Mouse (Mus musculus) erythroid progenitor cell, adult 5-6 weeks (primary cell): ENCODE measurements around the gene Dhrs7. TPM values are rescaled to one million over a fixed set of nuclear protein-coding genes. Genes with fewer than 3 reads are reported as not detected.

Experiments used
- ATAC-seq: replicated peaks from 2 replicates; pipeline ENCODE4 v1.8.0; 2016; ENCODE audit warnings: moderate number of reproducible peaks, mild to moderate bottlenecking, moderate TSS enrichment, inconsistent platforms; ENCODE audit not compliant: poor library complexity, low FRiP score, severe bottlenecking
- total RNA-seq, 2 experiments: library from RNA; stranded (forward) in 1 of 2; stranded (reverse) in 1 of 2; fragments of 150-400 nt in 1 of 2; fragments of 186-747, 209-891 nt in 1 of 2; gene quantifications; 2 replicates each; pipeline versions ENCODE4 v1.2.3 to v1.2.4; 2015 to 2017; ENCODE audit warnings: low replicate concordance in 2 of 2

Dhrs7 gene
- total RNA-seq, 2 experiments from 2014 or later = 8.8 to 10.5 TPM

DNA sequence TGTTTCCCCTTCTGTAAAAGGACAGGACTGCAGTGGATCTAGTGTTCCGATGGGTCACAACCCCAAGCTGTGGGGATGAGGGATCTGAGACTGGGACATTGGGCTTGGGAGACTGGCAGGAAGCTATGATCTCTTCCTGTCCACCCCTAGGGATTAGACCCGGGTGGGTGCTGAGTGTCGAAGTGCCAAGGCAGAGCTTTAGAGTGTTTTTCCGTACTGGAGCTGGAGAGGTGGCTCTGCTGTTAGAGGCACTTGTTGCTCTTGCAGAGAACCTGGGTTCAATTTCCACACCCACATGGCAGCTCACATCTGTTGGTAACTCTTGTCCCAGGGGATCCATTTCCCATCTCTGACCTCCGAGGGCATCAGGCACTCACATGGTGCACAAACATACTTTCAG is 1.3 kb upstream of the Dhrs7 start:
- ATAC-seq = no peak

DNA sequence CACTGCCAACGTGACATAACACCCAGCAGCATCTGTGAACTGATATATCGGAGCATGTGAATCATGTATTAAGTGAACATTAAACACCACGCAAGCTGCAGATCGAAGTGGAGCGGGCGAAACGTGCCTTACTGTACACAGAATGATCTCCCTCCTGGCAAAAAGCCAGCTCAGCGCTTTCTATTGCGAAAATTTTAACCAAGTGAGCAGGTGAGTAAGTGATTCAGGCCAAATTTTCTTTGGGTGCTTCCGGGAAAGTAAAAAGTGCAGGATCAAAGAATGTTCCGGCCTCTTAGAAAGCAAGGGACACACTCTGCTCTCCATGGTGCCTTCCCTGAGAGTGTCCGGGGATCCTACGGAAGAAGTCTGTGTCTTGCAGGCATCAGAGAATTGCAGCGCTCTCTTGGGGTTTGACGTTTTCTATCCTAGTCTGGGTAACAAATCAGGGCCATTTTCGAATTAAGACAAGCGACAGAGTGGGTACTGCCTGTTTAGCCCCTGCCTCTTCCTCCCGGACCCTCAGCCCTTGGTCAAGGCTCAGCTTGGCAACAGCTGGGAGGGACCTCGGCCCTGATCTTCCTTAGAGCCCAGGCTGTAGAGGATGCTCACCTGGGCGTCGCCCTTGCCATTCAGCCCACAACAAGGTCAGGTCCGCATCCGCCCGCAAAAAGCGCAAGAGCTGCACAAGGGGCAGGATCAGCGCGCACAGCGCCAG is 532 bp downstream of the Dhrs7 start:
- ATAC-seq = peak; percentile 34; the same call in 1 of the 2 replicates

DNA sequence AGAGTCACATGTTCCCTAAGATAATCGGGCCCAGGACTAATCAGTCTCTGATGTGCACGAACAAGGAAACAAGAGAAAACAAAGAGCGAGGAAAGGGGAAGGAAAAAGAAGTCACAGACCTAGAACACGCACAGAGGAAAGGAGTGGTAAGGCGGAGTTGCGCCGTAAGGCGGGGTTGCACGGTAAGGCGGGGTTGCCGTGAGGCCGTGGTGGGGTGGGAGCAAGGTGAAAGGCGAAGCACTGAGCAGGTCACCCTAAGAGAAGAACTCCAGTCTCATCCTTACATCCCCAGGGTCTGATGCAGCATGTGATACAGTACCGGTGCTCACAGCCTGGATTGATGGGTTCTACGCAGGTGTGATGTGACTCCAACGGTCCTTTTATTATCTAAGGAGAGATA is 8.9 kb downstream of the Dhrs7 start:
- no peak for ATAC-seq

DNA sequence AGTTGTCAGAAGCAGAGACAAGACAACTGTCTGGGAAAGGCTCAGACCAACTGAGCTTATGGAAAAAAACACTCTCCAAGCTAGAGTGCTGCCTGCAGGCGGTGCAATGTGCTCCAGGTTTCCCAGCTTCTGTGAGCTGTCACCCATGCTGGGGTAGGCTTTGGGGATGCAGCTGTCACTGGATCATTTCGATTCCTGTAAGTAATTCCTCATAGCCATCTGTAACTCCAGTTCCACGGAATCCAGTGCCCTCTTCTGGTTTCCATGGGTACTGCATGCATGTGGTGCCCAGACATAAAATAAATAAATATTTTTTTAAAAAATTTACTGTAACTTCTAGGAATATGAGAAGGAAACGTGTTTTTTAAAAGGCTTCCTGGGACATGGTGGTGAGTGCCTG is 10.0 kb downstream of the Dhrs7 start:
- ATAC-seq = no peak

DNA sequence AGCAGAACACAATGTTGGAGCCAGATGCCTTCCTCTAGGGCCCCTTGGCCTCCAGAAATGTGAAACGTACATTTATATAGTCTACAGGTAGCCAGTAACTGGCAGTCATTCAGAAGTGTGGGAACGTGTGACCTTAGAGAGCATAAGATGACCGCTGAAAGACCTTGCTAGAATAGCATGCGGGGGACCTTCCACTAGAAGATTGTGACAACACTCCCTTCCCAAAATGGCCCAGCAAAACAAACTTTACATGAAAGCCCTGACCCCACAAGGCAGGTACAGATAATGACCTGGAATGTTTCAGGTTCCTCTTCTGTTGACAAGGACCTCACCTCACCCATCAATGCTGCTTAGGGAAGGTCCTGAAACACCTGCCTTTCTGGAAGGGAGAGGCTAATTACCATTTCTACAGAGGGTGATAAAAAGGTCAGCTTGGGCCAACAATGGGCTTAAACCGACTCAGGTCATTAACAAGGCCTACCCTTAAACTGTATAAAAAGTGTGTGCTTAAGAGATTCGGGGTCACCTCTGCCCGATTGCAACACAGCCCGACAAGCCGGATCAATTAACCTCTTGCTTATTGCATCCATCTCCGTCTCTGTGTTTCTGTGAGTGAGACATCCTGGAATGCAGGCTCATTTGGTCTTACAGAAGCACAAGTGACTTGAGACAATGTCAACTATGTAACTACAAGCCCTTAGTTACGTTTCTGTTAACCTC is 14.9 kb downstream of the Dhrs7 start, which contains the start of gene Gm4756:
Gene Gm4756, minus strand, starts transcription at position 51 of the 720 bp plus-strand sequence.
- no peak for ATAC-seq

DNA sequence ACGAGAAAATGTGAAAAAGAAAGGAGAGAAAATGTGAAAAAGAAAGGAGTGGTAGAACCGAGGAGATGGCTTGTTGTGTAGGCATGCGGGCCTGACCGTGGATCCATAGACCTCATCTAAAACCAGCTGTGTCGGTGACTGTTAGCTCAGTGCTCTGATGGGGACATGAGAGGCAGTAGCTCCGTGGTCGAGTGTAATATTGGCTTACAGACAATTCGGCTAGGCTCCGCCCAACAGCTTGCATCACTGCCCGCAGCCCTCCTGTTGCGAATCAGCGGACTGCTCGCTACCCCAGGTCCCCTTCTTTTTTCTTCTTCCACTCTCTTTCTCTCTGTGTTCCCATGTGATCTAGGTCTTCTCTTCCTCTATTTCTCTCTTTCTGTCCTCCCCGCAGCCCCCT is 15.8 kb downstream of the Dhrs7 start:
- no peak for ATAC-seq

DNA sequence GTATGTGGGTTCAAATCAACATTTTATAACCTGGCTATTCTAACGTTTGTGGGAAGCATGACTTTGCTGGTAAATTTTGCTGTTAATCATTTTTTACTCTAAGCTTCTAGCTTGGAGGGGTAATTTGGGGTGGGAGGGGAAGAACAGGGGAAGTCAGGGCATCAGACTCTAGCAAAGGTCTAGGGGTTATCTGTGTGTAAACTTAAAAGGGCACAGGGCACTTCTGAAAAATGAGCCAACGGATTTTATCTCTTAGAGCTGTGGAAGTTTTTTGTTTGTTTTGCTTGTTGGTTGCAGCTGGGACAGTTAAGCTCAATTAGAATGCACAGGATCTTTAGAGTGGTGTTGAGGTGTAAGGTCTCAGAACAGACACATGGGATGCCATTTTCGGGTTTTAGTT is 26.7 kb downstream of the Dhrs7 start:
- no peak for ATAC-seq

DNA sequence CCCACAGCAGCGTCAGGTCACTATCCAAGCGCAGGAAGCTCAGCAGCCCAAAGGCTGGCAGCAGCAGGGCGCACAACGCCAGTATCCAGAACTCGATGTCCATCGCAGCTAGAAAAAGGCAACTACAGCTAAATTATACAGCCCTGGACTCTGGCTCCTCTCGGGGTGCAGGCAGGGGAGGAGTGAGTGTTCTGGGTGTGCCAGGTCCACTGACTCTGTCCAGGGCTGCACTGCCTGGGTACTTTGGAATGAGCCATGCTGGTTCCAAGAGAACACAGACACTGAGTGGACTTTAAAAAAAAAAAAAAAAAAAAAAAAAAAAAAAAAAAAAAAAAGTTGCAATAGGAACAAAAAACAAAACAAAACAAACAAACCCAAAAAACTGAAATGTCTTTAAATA is 36.0 kb downstream of the Dhrs7 start:
- ATAC-seq = no peak

DNA sequence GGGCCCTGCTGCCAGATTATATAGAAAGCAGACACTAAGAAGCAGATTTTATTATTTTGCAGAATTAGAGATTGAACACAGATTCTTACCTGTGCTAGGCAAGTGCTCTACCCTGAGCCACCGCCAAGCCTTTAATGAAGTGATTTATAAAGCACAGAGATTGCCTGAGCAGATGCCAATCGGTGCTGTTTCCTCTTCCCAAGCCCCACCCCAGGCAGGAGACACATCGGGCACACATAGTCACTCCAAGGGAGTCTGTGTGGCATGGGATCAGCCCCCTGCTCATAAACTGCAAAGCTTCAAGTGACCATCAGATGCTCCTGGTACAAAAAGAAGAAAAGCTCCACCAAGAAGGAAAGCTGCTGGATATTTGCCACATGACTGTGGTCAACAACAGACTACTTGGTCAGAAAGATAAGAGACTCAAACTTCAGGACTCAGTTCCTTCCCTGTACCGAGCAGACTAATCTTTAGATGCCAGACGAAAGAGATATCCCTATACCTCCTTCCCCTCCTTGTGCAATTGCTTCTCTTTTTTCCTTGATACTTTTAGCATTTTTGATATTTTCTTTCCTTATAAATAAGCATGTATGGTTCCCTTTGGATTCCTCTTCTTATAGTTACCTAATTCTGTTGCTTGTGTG is 41.7 kb downstream of the Dhrs7 start:
- no peak for ATAC-seq

DNA sequence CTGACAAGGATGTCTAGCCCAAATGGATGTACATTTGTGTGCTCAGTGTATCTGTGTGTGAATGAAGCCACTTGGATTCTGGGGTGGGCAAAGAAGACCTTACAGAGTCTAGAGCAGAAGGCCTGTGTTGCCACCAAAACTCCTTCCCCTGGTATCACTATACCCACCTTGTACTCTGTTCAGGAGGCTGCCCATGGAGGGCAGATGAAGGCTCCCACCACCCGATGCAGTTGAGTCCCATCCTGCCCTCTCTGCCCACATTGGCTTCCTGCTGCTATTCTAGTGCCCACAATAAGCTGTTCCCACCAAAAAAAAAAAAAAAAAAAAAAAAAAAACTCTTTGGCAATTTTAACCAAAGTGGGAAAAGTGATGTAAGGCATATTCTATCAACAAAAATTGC is 43.3 kb downstream of the Dhrs7 start:
- ATAC-seq = no peak

DNA sequence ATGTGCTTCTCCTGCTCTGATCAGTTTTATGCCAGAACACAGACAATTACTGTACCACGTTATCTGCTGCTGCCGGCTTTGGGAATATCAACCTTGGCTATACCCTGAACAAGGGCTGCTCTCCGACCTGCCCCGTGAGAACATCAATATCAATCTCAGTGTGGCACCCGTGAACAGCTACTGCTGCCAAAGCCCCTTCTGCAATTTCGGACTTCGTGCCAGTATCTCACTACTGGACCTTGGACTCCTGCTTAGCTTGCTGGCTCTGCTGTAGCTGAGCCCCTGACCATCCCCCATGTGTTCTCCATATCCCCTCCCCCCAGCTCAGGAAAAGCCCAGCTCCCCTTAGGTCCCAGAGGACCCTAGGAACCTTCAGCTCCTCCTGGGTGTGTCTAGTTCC is 43.9 kb downstream of the Dhrs7 start:
- no peak for ATAC-seq

DNA sequence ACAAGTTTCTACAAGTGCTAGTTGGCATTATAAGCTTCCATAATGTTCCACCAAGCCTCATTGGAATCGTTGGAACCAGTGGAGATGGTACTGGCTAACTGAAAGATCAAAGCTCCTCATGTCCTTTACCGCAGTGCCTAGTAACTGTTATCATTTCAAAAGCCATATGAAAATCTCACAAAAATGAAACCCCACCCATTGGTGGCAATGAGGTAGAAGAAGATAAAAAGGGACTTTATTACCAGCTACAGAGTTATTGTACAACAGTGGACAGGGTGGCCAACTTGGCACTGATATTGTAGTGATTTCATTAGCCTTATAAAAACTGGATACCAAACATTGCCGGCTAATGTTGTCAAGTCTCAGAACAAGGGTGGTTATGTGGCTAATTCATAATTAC is 52.7 kb downstream of the Dhrs7 start:
- no peak for ATAC-seq

Other genes with a start within 250 kb of the Dhrs7 start
- not detected in 2 replicates for gene Lrrc9, start 223.0 kb downstream of the Dhrs7 start, total RNA-seq (2015; ENCODE audit: low replicate concordance)
- not detected in 2 replicates for gene Lrrc9, start 223.0 kb downstream of the Dhrs7 start, total RNA-seq (2017; ENCODE audit: low replicate concordance)
- gene Pcnx4, start 128.5 kb downstream of the Dhrs7 start, total RNA-seq (2015; ENCODE audit: low replicate concordance) = 0.36 TPM in 1 of 2 replicates, not detected in the other
- gene Pcnx4, start 128.5 kb downstream of the Dhrs7 start, total RNA-seq (2017; ENCODE audit: low replicate concordance) = 0.26 and 0.53 TPM in 2 replicates
- gene Gm4756, start 15.2 kb downstream of the Dhrs7 start, total RNA-seq (2015; ENCODE audit: low replicate concordance) = not detected in 2 replicates
- gene Gm4756, start 15.2 kb downstream of the Dhrs7 start, total RNA-seq (2017; ENCODE audit: low replicate concordance) = not detected in 2 replicates
- gene Ppm1a, start 92.5 kb upstream of the Dhrs7 start, total RNA-seq (2015; ENCODE audit: low replicate concordance) = 35.3 and 39.0 TPM in 2 replicates
- gene Ppm1a, start 92.5 kb upstream of the Dhrs7 start, total RNA-seq (2017; ENCODE audit: low replicate concordance) = 59.6 and 85.5 TPM in 2 replicates